Mouse (Mus musculus) forebrain, postnatal 0 days (tissue): ENCODE results near the gene Agbl4. TPM values are rescaled to one million over a fixed set of nuclear protein-coding genes. Genes with fewer than 3 reads are reported as not detected.

ENCODE experiments used
- ATAC-seq: fragments of 200-750 bp; cut with Nextera tagmentation; 2 replicates; pipeline ENCODE4 v1.8.0; 2017; ENCODE audit warnings: mild to moderate bottlenecking, moderate library complexity
- DNase-seq: peaks from one replicate; pipeline ENCODE4 v3.0.0-alpha.2; 2015
- H3K27ac ChIP-seq: fragments of 300-500 bp; sonication (generic); 2 replicates; pipeline ENCODE4 v1.5.1; 2014; ENCODE audit warnings: low read depth, mild to moderate bottlenecking, antibody characterized with exemption, low read length, moderate library complexity, mixed read lengths
- H3K27me3 ChIP-seq: fragments of 300-500 bp; sonication (generic); 2 replicates; pipeline ENCODE4 v1.6.1; 2014; ENCODE audit warnings: mild to moderate bottlenecking, low read length, mixed read lengths; ENCODE audit not compliant: insufficient read depth
- H3K36me3 ChIP-seq: fragments of 300-500 bp; sonication (generic); 2 replicates; pipeline ENCODE4 v1.6.1; 2014; ENCODE audit warnings: mild to moderate bottlenecking, moderate library complexity; ENCODE audit not compliant: insufficient read depth
- H3K4me1 ChIP-seq: fragments of 300-500 bp; sonication (generic); 2 replicates; pipeline ENCODE4 v1.6.1; 2014; ENCODE audit warnings: antibody characterized with exemption; ENCODE audit not compliant: insufficient read depth
- H3K4me2 ChIP-seq: fragments of 300-500 bp; sonication (generic); 2 replicates; pipeline ENCODE4 v1.6.1; 2014; ENCODE audit warnings: low read depth, mild to moderate bottlenecking, moderate library complexity
- H3K4me3 ChIP-seq: fragments of 300-500 bp; sonication (generic); 2 replicates; pipeline ENCODE4 v1.5.1; 2014; ENCODE audit warnings: low read depth, low read length, mixed read lengths
- H3K9ac ChIP-seq: fragments of 300-500 bp; sonication (generic); 2 replicates; pipeline ENCODE4 v1.6.1; 2014; ENCODE audit warnings: mild to moderate bottlenecking
- H3K9me3 ChIP-seq: fragments of 300-500 bp; sonication (generic); 2 replicates; pipeline ENCODE4 v1.6.1; 2016; ENCODE audit warnings: low read length
- CTCF ChIP-seq: sonication (generic); IDR thresholded peaks from 2 replicates; pipeline ENCODE4 v1.5.1; 2016; ENCODE audit warnings: antibody characterized with exemption, control low read depth, low read depth
- WGBS: fragments of 180-500 bp; shearing (Covaris S2); extraction: QIAGEN DNeasy Blood & Tissue Kit; methylation state at CpG from one replicate; pipeline ENCODE4 v1.1.7; 2014; 5-methylcytosine and 5-hydroxymethylcytosine counted together
- polyA plus RNA-seq: library from polyadenylated mRNA; unstranded; fragments of >200 nt; fragmentation: Nextera tagmentation; extraction: Ambion mirVana; gene quantifications from 2 replicates; pipeline ENCODE4 v1.2.1, GENCODE M21; 2015
- total RNA-seq: library from RNA; depleted of rRNA; stranded (reverse); fragments of >200 nt; gene quantifications from 2 replicates; pipeline ENCODE4 v1.2.3, GENCODE M21; 2014

Gene Agbl4
- total and polyA plus RNA-seq, 2 experiments from 2014 or later = 3.3 to 6.2 TPM

GRCm38 (mm10) chr4:111621865-111622264 lies 1224.4 kb downstream of the Agbl4 start:
- Histone ChIP-seq H3K4me3 (no peak overlapping the region), H3K4me2 (no peak overlapping the region), H3K9ac (no peak overlapping the region), H3K36me3 (no peaks in the 10 kb centered on the region), H3K27ac (no peak overlapping the region), H3K4me1 (no peaks in the 10 kb centered on the region), H3K27me3 (no peaks in the 10 kb centered on the region), H3K9me3 (no peaks in the 10 kb centered on the region)
- DNase-seq (no peak), ATAC-seq (no peak)
- 0 out of 2 replicates have a peak, but pooled peaks have one; percentile 16 for TF ChIP-seq CTCF
- 32% methylated on average over 2 of the region's 2 CpGs for whole genome bisulfite sequencing

GRCm38 (mm10) chr4:111624914-111625313 lies 1227.5 kb downstream of the Agbl4 start:
- no peak for TF ChIP-seq CTCF
- Histone ChIP-seq H3K4me2 (no peak overlapping the region), H3K27ac (no peak overlapping the region), H3K27me3 (peaks cover 2% of the 10 kb centered on the region), H3K9me3 (no peaks in the 10 kb centered on the region), H3K9ac (no peak overlapping the region), H3K36me3 (no peaks in the 10 kb centered on the region), H3K4me3 (no peak overlapping the region), H3K4me1 (no peaks in the 10 kb centered on the region)
- peak; percentile 40; the same call in 1 of the 2 replicates for ATAC-seq
- no peak for DNase-seq
- 41% methylated on average over 5 of the region's 5 CpGs for WGBS

GRCm38 (mm10) chr4:111626118-111626830 lies 1228.8 kb downstream of the Agbl4 start:
- H3K9ac ChIP-seq = no peak overlapping the region
- H3K27ac ChIP-seq = no peak overlapping the region
- no peaks in the 10 kb centered on the region for H3K9me3 ChIP-seq
- no peaks in the 10 kb centered on the region for H3K36me3 ChIP-seq
- peak; percentile 78 for DNase-seq
- H3K4me1 ChIP-seq = no peaks in the 10 kb centered on the region
- no peak overlapping the region for H3K4me2 ChIP-seq
- WGBS = 37% methylated on average over 8 of the region's 8 CpGs
- ATAC-seq = peak; percentile 73
- no peak overlapping the region for H3K4me3 ChIP-seq
- TF ChIP-seq CTCF = peak; percentile 88
- H3K27me3 ChIP-seq = peaks cover 4% of the 10 kb centered on the region

DNA sequence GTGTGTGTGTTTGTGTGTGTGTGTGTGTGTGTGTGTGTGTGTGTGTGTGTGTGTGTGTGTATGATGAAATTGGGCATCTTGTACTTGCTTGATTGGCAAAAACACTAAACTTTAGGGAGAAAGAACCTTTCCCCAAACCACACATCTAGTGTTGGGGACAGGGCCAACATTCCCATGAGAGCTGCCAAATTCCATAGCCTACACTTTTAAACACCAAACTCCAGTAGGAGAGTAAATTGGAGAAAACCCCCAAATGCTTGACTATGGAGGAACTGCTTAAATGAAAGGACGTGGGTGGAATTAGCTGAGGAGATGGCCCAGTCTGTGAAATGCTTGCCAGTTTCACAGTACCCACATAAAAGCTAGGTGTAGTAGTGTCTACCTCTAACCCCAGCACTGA lies 1235.2 kb downstream of the Agbl4 start:
- H3K36me3 ChIP-seq = no peaks in the 10 kb centered on the region
- TF ChIP-seq CTCF = no peak
- no peaks in the 10 kb centered on the region for H3K4me1 ChIP-seq
- ATAC-seq (no peak), DNase-seq (no peak)
- no peaks in the 10 kb centered on the region for H3K9me3 ChIP-seq
- WGBS = 60% methylated on average over 1 of the region's 1 CpGs
- H3K27ac ChIP-seq = no peak overlapping the region
- H3K4me2 ChIP-seq = no peak overlapping the region
- H3K9ac ChIP-seq = no peak overlapping the region
- H3K4me3 ChIP-seq = no peak overlapping the region
- H3K27me3 ChIP-seq = peaks cover 4% of the 10 kb centered on the region

DNA sequence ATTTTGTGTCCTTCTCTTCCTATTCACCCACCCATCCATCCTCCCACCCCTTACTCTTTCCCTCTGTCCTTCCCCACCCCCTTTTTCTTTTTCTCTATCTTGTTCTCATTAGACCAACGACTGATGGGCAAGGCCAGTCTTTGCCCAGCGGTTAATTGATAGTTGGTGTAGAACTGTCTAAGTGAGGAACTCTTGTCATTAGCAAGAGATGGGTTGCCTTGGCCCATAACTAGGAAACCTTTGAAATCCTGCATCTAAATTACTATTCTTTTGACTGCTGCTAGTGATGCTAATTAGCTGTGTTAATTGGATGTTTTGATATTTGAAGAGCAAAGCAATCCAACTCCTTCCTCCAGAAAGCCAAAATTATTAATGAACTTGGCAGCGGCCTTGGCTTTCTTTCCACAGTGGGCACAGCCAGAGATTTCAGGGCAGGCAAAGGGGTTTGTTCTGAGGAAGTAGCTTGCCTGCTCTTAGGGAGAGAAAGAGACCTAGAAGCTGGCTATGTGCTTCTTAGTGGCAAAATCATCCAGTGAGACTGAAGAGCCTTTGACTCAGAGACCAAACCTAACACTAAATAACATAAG lies 1238.2 kb downstream of the Agbl4 start:
- ATAC-seq (peak; percentile 74), DNase-seq (peak; percentile 82)
- Histone ChIP-seq H3K4me3 (no peak overlapping the region), H3K36me3 (no peaks in the 10 kb centered on the region), H3K4me1 (no peaks in the 10 kb centered on the region), H3K9me3 (no peaks in the 10 kb centered on the region), H3K9ac (no peak overlapping the region), H3K27ac (no peak overlapping the region), H3K27me3 (no peaks in the 10 kb centered on the region), H3K4me2 (no peak overlapping the region)
- 25% methylated on average over 3 of the region's 3 CpGs for WGBS
- TF ChIP-seq CTCF = no peak

GRCm38 (mm10) chr4:111638948-111639708 lies 1241.7 kb downstream of the Agbl4 start:
- H3K9me3 ChIP-seq = no peaks in the 10 kb centered on the region
- no peak overlapping the region for H3K4me2 ChIP-seq
- no peaks in the 10 kb centered on the region for H3K4me1 ChIP-seq
- WGBS = 67% methylated on average over 5 of the region's 5 CpGs
- no peak overlapping the region for H3K4me3 ChIP-seq
- DNase-seq (no peak), ATAC-seq (no peak)
- H3K27me3 ChIP-seq = no peaks in the 10 kb centered on the region
- no peak for TF ChIP-seq CTCF
- no peaks in the 10 kb centered on the region for H3K36me3 ChIP-seq
- no peak overlapping the region for H3K27ac ChIP-seq
- H3K9ac ChIP-seq = no peak overlapping the region
